Mouse (Mus musculus): ENCODE measurements at regions not wholly inside any gene's neighbourhood (a gene's known extent, or its start where the extent isn't known, plus 50 kb on each side); places are given as distances from the start of the nearest gene placed in this dataset.
A peak's percentile ranks its signal among the peaks of the same experiment; 100 is the strongest.

DNA sequence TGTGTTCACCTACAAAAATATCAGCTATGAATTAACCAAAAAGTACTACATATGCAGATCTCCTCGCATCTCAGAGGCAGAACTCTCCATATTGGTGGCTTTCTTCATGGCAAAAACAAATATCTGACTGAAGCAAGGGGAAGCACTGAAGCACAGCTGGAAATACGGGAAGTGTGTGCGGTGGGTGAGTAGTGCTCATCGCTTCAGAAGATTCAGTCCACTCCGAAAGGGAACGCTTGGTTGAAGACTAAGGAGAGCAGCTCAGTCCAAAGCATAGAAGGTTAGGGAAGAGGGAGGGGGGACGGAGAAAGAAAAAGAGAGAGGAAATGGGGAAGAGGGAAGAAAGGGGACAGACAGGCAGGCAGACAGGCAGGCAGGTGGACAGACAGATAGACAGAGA is 114.4 kb upstream of the Tmc1 start:
- DNase-seq, result no peak

GRCm38 (mm10) chr19:21066432-21067113 is 112.6 kb upstream of the Tmc1 start:
- no peak for DNase-seq

- DNase-seq, result no peak
Measured at GRCm38 (mm10) chr19:21064902-21065301, 110.9 kb upstream of the Tmc1 start.

GRCm38 (mm10) chr19:21053597-21054544 is 99.9 kb upstream of the Tmc1 start:
- DNase-seq, result peak; percentile 56 to 63

DNA sequence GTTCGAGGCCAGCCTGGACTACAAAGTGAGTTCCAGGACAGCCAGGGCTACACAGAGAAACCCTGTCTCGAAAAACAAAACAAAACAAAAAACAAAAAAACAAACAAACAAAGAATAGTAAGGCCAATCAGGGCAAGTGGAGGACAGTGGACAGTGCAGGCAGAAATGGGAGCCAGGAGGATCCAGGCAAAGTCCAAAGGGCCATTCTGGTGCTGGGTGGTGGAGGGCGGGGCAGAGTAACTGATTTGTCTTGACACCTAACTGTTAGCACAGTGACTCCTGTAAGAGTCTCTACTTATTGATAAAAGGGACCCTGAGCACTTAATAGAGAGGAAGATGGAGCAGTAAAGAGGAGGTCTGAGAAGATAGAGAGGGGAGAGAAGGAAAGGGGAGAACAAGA is 98.8 kb upstream of the Tmc1 start:
- DNase-seq, result no peak

- no peak for DNase-seq
Measured at GRCm38 (mm10) chr19:21051872-21052271, 97.9 kb upstream of the Tmc1 start.

- DNase-seq, result no peak
Measured at GRCm38 (mm10) chr19:21050994-21051721, 97.2 kb upstream of the Tmc1 start.

DNA sequence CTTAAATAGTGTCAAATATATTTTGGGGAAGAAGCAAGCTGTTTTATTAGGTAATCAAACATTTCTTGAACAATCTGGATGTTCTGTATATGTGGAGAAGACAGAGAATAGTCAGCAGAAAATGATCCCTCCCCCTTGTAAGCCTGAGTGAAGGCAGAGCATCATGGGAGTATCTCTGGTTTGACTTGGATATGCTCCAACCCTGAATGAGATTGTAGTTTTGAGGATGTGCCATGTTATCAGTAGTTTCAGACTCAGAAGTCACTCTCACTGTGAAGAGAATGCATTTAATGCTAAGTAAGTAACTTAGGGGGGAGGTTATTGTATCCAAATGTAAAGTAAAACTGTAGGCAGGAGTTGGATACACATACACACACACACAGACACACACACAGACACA is 95.3 kb upstream of the Tmc1 start:
- no peak for DNase-seq

DNA sequence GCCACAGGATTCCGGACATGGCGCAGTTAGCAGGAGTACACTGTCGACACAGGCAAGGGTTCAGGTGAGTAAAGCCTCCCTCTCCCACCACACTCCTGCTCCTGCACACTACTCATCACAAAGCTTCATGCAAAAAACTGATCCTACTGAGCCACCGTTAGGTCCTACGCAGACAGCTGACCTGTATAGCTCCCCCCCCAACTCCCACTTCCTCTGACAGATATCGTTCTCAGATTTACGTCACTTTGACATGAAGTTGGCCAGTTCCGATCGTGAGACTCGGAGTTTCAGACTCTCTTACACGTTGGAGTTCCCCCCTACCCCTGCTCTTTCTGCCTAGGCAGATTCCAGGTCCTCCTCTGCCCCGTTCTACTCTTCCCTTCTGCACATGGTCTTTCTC is 91.6 kb upstream of the Tmc1 start:
- no peak for DNase-seq

- no peak for DNase-seq
Measured at GRCm38 (mm10) chr19:21043958-21044357, 90.0 kb upstream of the Tmc1 start.

GRCm38 (mm10) chr19:21042536-21042935 is 88.5 kb upstream of the Tmc1 start:
- no peak for DNase-seq

GRCm38 (mm10) chr19:21037448-21038077 is 83.6 kb upstream of the Tmc1 start:
- DNase-seq, result peak; percentile 33 to 52

- no peak for DNase-seq
Measured at GRCm38 (mm10) chr19:21036507-21037425, 82.8 kb upstream of the Tmc1 start.

GRCm38 (mm10) chr19:21035505-21035904 is 81.5 kb upstream of the Tmc1 start:
- DNase-seq, result no peak

DNA sequence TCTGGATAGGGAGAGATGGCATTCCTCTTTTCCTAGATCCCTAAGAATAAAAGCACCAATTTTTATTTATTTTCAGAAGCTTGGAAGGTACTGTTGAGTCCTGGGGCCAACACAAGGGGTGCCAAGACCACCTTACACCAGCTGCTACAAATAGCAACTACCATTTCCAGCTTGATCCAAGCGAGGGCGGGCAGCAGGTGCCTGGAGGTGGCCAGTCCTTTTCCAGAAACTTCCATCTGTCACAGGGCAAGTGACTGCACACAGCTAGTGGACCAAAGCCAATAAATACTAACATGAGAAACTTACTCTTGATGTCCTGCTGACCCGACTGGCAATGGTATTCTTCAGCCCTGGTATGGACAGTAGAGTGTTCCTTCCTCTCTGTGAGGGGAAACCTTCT is 80.0 kb upstream of the Tmc1 start:
- DNase-seq, result peak; percentile 27 to 40

GRCm38 (mm10) chr19:21032558-21032957 is 78.6 kb upstream of the Tmc1 start:
- no peak for DNase-seq

GRCm38 (mm10) chr19:21031768-21032308 is 77.8 kb upstream of the Tmc1 start:
- DNase-seq, result no peak

GRCm38 (mm10) chr19:21030971-21031370 is 77.0 kb upstream of the Tmc1 start:
- no peak for DNase-seq

- DNase-seq, result no peak
Measured at GRCm38 (mm10) chr19:21028981-21029380, 75.0 kb upstream of the Tmc1 start.

- no peak for DNase-seq
Measured at GRCm38 (mm10) chr19:21012391-21012790, 58.4 kb upstream of the Tmc1 start.

GRCm38 (mm10) chr19:21009607-21010006 is 55.6 kb upstream of the Tmc1 start:
- DNase-seq, result no peak

- DNase-seq, result no peak
Measured at GRCm38 (mm10) chr19:21004411-21004810, 50.4 kb upstream of the Tmc1 start.
